ENCODE assay signal across 9 mouse cellular contexts in the genomic region with DNA sequence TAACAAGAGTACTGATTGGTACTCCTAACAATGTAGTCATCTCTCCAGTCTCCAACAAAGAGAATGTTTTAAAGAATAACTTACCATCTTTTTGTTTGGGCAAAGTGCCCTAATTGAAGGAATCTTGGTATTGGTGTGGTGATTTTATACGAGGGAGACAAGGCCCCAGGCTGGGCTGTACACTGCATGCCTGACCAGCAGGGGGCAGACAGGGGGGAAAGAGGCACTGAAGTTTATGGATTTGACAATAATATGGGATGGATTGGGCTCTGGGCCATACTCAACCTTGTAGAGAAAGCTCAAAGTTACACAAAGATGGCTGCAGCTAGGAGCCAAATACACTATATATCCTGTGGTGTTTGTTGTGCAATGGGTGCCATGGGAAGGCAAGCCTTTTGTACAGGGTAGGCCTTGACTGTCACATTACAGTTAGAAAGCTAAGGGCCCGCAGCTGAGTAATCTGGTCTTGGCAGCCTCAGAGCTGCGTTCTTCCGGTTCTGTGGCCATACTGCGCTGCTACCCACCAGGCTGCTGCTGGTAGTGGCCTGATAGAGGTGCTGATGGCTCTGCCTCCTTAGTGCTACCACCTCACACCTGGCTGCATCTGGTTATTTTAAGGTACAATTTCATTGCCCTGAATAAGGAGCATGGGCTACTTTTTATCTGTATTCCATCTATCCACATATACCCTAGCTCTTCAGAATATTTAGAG. TPM values are rescaled to one million over a fixed set of nuclear protein-coding genes. Genes with fewer than 3 reads are reported as not detected.
DNase-seq lines count a peak whose midpoint lies in the region; ATAC-seq lines count a peak whose summit lies in the region.
"Had no signal": no experiment of that assay in that cellular context is flagged by ENCODE, and none has a peak within 500 bp of the region (broad histone marks: within the 10 kb centered on the region; RNA-seq: fewer than 3 reads in every experiment).

No protein-coding gene starts in this region.

- H3K27ac ChIP-seq in heart, embryonic 16.5 days (ENCODE audit: low read length) = peak overlapping the region; percentile 95
- H3K27ac ChIP-seq in limb, embryonic 15.5 days = peak overlapping the region; percentile 33; the same call in 1 of the 2 replicates

- peak; percentile 62 for DNase-seq in gastrocnemius, postnatal 10 days
- no peak for DNase-seq in gastrocnemius, postnatal 36 days
- peak; percentile 46 to 67 for DNase-seq in cerebellum, postnatal 14 days
- no peak for DNase-seq in left cerebral cortex, postnatal 36 days (ENCODE audit: low spot score in 2 of 2)

- H3K27me3 ChIP-seq in heart, embryonic 16.5 days (ENCODE audit: control insufficient read depth, insufficient read depth, low read length) = no peaks in the 10 kb centered on the region
- no peaks in the 10 kb centered on the region for H3K27me3 ChIP-seq in limb, embryonic 15.5 days
- H3K27me3 ChIP-seq: megakaryocyte, embryonic 14.5 days had no signal

- H3K4me1 ChIP-seq in heart, embryonic 16.5 days (ENCODE audit: control insufficient read depth, insufficient read depth, low read length) = peaks cover 37% of the 10 kb centered on the region
- H3K4me1 ChIP-seq in limb, embryonic 15.5 days = peaks cover 20% of the 10 kb centered on the region

- intact Hi-C loops in gastrocnemius, postnatal 36 days (cut with DNase I) = no loop called here
- intact Hi-C loops in left cerebral cortex, postnatal 36 days (cut with DNase I) = no loop called here

- peaks cover 25% of the 10 kb centered on the region for H3K36me3 ChIP-seq in heart, embryonic 16.5 days (ENCODE audit: control insufficient read depth, insufficient read depth)
- peaks cover 35% of the 10 kb centered on the region for H3K36me3 ChIP-seq in limb, embryonic 15.5 days

- H3K4me2 ChIP-seq in heart, embryonic 16.5 days (ENCODE audit: low read depth, low read length) = no peak overlapping the region
- no peak overlapping the region for H3K4me2 ChIP-seq in limb, embryonic 15.5 days

- 76% methylated on average over 5 of the region's 5 CpGs for WGBS in heart, embryonic 16.5 days
- 73% methylated on average over 5 of the region's 5 CpGs for WGBS in limb, embryonic 15.5 days

- H3K4me3 ChIP-seq in heart, embryonic 16.5 days (ENCODE audit: low read length) = no peak overlapping the region
- H3K4me3 ChIP-seq in limb, embryonic 15.5 days = no peak overlapping the region
- H3K4me3 ChIP-seq: megakaryocyte, embryonic 14.5 days had no signal

- H3K9ac ChIP-seq in heart, embryonic 16.5 days (ENCODE audit: low read length) = no peak overlapping the region
- H3K9ac ChIP-seq in limb, embryonic 15.5 days = no peak overlapping the region

- ATAC-seq in CD4-positive, CD25-positive, alpha-beta regulatory T cell, adult 4 months = peak; percentile 76
- no peak for ATAC-seq in heart, embryonic 16.5 days (replicated peaks; ENCODE audit: extremely low read depth, insufficient read depth, low FRiP score)
- 0 out of 2 replicates have a peak, but pooled peaks have one; percentile 15 for ATAC-seq in limb, embryonic 15.5 days (ENCODE audit: insufficient number of reproducible peaks, low FRiP score, low TSS enrichment, low read depth)
- ATAC-seq in monocyte, adult 5-6 weeks (replicated peaks; ENCODE audit: insufficient number of reproducible peaks, low FRiP score, low TSS enrichment, poor library complexity, severe bottlenecking) = peak; percentile 37; the same call in 1 of the 2 replicates

- no peaks in the 10 kb centered on the region for H3K9me3 ChIP-seq in heart, embryonic 16.5 days (replicated peaks; ENCODE audit: control insufficient read depth, low read length)
- no peaks in the 10 kb centered on the region for H3K9me3 ChIP-seq in limb, embryonic 15.5 days
- H3K9me3 ChIP-seq: megakaryocyte, embryonic 14.5 days had no signal

RNA-seq across cellular contexts. Expression of gene Lysmd4, which starts 6.7 kb away (rescaled TPM):
- 10 to 100 TPM; 12.3 to 14.5 TPM for total RNA-seq in gastrocnemius, postnatal 10 days (2021)
- 1 to 10 TPM; 6.0 to 7.1 TPM for total RNA-seq in gastrocnemius, postnatal 36 days (2021)
- 1 to 10 TPM; 6.1 to 9.1 TPM for polyA plus RNA-seq in CD4-positive, CD25-positive, alpha-beta regulatory T cell, adult 4 months (2017; shearing (Covaris generic))
- polyA plus RNA-seq in heart, embryonic 16.5 days (2015; fragmentation: Nextera tagmentation; extraction: Ambion mirVana) = 15.7 and 15.8 TPM in 2 replicates
- polyA plus RNA-seq in limb, embryonic 15.5 days (2015; fragmentation: Nextera tagmentation; extraction: Ambion mirVana) = 16.3 and 18.0 TPM in 2 replicates
- 2.7 to 7.8 TPM (median 7.5 TPM) in 3 replicates for total RNA-seq in monocyte, adult 5-6 weeks (2017)
- 10 to 100 TPM; 35.7 to 36.5 TPM for total RNA-seq in left cerebral cortex, postnatal 36 days (2021)

Comparison
In these comparisons a context has a peak if more than half of its experiments do, and no peak if none do; other contexts are left out.
1. DNase-seq: peak in gastrocnemius, postnatal 10 days (single experiment) and cerebellum, postnatal 14 days (2 of 2); none in gastrocnemius, postnatal 36 days (0 of 2) and left cerebral cortex, postnatal 36 days (0 of 2).